Mouse (Mus musculus) spleen, postnatal 4 days (tissue): ENCODE data around the gene Gm49405.
"Not testable (repeated sequence)": the region's sequence is repeated elsewhere in the genome, so short reads cannot be mapped to it uniquely, and the experiment has no call there.

ENCODE experiments used
- DNase-seq, 2 experiments: peaks; one replicate each; pipeline ENCODE4 v3.0.0; 2022; ENCODE audit warnings: low spot score in 2 of 2

Gm49405 gene

GRCm38 (mm10) chr19:4000119-4000900 lies at the start of gene Gm49405, which contains the start of gene Nudt8:
Gene Gm49405, plus strand, starts transcription at chr19:4000626.
Gene Nudt8, plus strand, starts transcription at chr19:4000580.
- peak; percentile 96 for DNase-seq

GRCm38 (mm10) chr19:3951461-3951860 lies 49.0 kb upstream of the Gm49405 start:
- no peak for DNase-seq

- no peak for DNase-seq
Observed at GRCm38 (mm10) chr19:3952099-3952498, 48.3 kb upstream of the Gm49405 start.

- DNase-seq: no peak
Observed at GRCm38 (mm10) chr19:3955033-3955432, 45.4 kb upstream of the Gm49405 start.

- DNase-seq: no peak
Observed at GRCm38 (mm10) chr19:3955804-3956203, 44.6 kb upstream of the Gm49405 start.

- DNase-seq: not testable (repeated sequence)
Observed at GRCm38 (mm10) chr19:3957296-3958036, 43.0 kb upstream of the Gm49405 start.

GRCm38 (mm10) chr19:3958470-3958869 lies 42.0 kb upstream of the Gm49405 start, which contains the start of gene Aldh3b3:
Gene Aldh3b3, plus strand, starts transcription at chr19:3958645.
- no peak for DNase-seq

- no peak for DNase-seq
Observed at GRCm38 (mm10) chr19:3959030-3959429, 41.4 kb upstream of the Gm49405 start.

- no peak for DNase-seq
Observed at GRCm38 (mm10) chr19:3960211-3960610, 40.2 kb upstream of the Gm49405 start.

GRCm38 (mm10) chr19:3961805-3962204 lies 38.6 kb upstream of the Gm49405 start:
- not testable (repeated sequence) for DNase-seq

GRCm38 (mm10) chr19:3962469-3962868 lies 38.0 kb upstream of the Gm49405 start:
- no peak for DNase-seq

- no peak for DNase-seq
Observed at GRCm38 (mm10) chr19:3964030-3964429, 36.4 kb upstream of the Gm49405 start.

GRCm38 (mm10) chr19:3966330-3967075 lies 33.9 kb upstream of the Gm49405 start:
- no peak for DNase-seq

GRCm38 (mm10) chr19:3967258-3967657 lies 33.2 kb upstream of the Gm49405 start:
- DNase-seq: no peak

- DNase-seq: peak in 1 of 2 experiments; percentile 25
Observed at GRCm38 (mm10) chr19:3972229-3972628, 28.2 kb upstream of the Gm49405 start, which contains the start of gene Aldh3b2. Gene Aldh3b2, plus strand, starts transcription at chr19:3972328.

GRCm38 (mm10) chr19:3974608-3975007 lies 25.8 kb upstream of the Gm49405 start:
- DNase-seq: not testable (repeated sequence)

- DNase-seq: no peak
Observed at GRCm38 (mm10) chr19:3975866-3976265, 24.6 kb upstream of the Gm49405 start.

GRCm38 (mm10) chr19:3980309-3980708 lies 20.1 kb upstream of the Gm49405 start:
- DNase-seq: peak; percentile 76 to 90

GRCm38 (mm10) chr19:3980917-3981316 lies 19.5 kb upstream of the Gm49405 start:
- no peak for DNase-seq

- no peak for DNase-seq
Observed at GRCm38 (mm10) chr19:3983527-3984200, 16.8 kb upstream of the Gm49405 start.

- DNase-seq: no peak
Observed at GRCm38 (mm10) chr19:3985261-3985681, 15.2 kb upstream of the Gm49405 start.
